Mouse (Mus musculus) forebrain, embryonic 16.5 days (tissue): ENCODE data around the gene Evpl. TPM values are rescaled to one million over a fixed set of nuclear protein-coding genes. Genes with fewer than 3 reads are reported as not detected.
A peak's percentile ranks its signal among the peaks of the same experiment; 100 is the strongest.

Experiments used
- ATAC-seq: fragments of 200-750 bp; cut with Nextera tagmentation; 2 replicates; pipeline ENCODE4 v1.8.0; 2017; ENCODE audit warnings: mild to moderate bottlenecking, moderate library complexity
- H3K27ac ChIP-seq: fragments of 300-500 bp; sonication (generic); 2 replicates; pipeline ENCODE4 v1.5.1; 2014; ENCODE audit warnings: low read length, control low read depth
- H3K27me3 ChIP-seq: fragments of 300-500 bp; sonication (generic); replicated peaks from 2 replicates; pipeline ENCODE4 v1.6.1; 2014; ENCODE audit warnings: low read length; ENCODE audit not compliant: control insufficient read depth, insufficient read depth
- H3K36me3 ChIP-seq: fragments of 300-500 bp; sonication (generic); 2 replicates; pipeline ENCODE4 v1.6.1; 2014; ENCODE audit not compliant: control insufficient read depth, insufficient read depth
- H3K4me1 ChIP-seq: fragments of 300-500 bp; sonication (generic); replicated peaks from 2 replicates; pipeline ENCODE4 v1.6.1; 2014; ENCODE audit warnings: low read length; ENCODE audit not compliant: control insufficient read depth, insufficient read depth
- H3K4me2 ChIP-seq: fragments of 300-500 bp; sonication (generic); 2 replicates; pipeline ENCODE4 v1.6.1; 2014; ENCODE audit warnings: mild to moderate bottlenecking, low read length, control low read depth
- H3K4me3 ChIP-seq: fragments of 300-500 bp; sonication (generic); replicated peaks from 2 replicates; pipeline ENCODE4 v1.5.1; 2014; ENCODE audit warnings: mild to moderate bottlenecking, low read length, control low read depth
- H3K9ac ChIP-seq: fragments of 300-500 bp; sonication (generic); replicated peaks from 2 replicates; pipeline ENCODE4 v1.6.1; 2014; ENCODE audit warnings: low read depth, low read length, control low read depth
- H3K9me3 ChIP-seq: fragments of 300-500 bp; sonication (generic); 2 replicates; pipeline ENCODE4 v1.6.1; 2016; ENCODE audit warnings: low read length; ENCODE audit not compliant: control insufficient read depth
- WGBS: fragments of 180-500 bp; shearing (Covaris S2); extraction: QIAGEN DNeasy Blood & Tissue Kit; methylation state at CpG from one replicate; pipeline ENCODE4 v1.1.7; 2014; 5-methylcytosine and 5-hydroxymethylcytosine counted together
- polyA plus RNA-seq: library from polyadenylated mRNA; unstranded; fragments of >200 nt; fragmentation: Nextera tagmentation; extraction: Ambion mirVana; gene quantifications from 2 replicates; pipeline ENCODE4 v1.2.1, GENCODE M21; 2015

Gene Evpl
- polyA plus RNA-seq, 1 experiment from 2014 or later: 0.39 TPM

- Histone ChIP-seq H3K4me3 (peak within 1 kb of the TSS; percentile 97), H3K4me1 (peaks cover 29% of the 10 kb centered on the region), H3K27ac (peak within 1 kb of the TSS; percentile 91), H3K36me3 (peaks cover 2% of the 10 kb centered on the region; the same call in 1 of the 2 replicates), H3K27me3 (no peaks in the 10 kb centered on the region), H3K4me2 (peak within 1 kb of the TSS; percentile 96), H3K9me3 (no peaks in the 10 kb centered on the region), H3K9ac (peak within 1 kb of the TSS; percentile 93)
- WGBS: 3% methylated on average over 32 of the region's 32 CpGs
- peak; percentile 100 for ATAC-seq
Measured at GRCm38 (mm10) chr11:116274045-116274666, 36.3 kb upstream of the Evpl start, which contains the start of gene Srp68. Srp68 (minus strand) TSS chr11:116274217.

GRCm38 (mm10) chr11:116273469-116274044 is 35.7 kb upstream of the Evpl start:
- Histone ChIP-seq H3K4me3 (peak overlapping the region; percentile 97), H3K9ac (peak overlapping the region; percentile 93), H3K4me1 (peaks cover 29% of the 10 kb centered on the region), H3K4me2 (peak overlapping the region; percentile 96), H3K27ac (peak overlapping the region; percentile 41), H3K27me3 (no peaks in the 10 kb centered on the region), H3K9me3 (no peaks in the 10 kb centered on the region), H3K36me3 (peaks cover 2% of the 10 kb centered on the region; the same call in 1 of the 2 replicates)
- under 1% methylated on average over 34 of the region's 39 CpGs for WGBS
- peak; percentile 52 for ATAC-seq

- no peak for ATAC-seq
- H3K4me1 ChIP-seq: peaks cover 29% of the 10 kb centered on the region
- no peaks in the 10 kb centered on the region for H3K9me3 ChIP-seq
- peak overlapping the region; percentile 93 for H3K9ac ChIP-seq
- H3K4me3 ChIP-seq: peak overlapping the region; percentile 97
- WGBS: 63% methylated on average over 12 of the region's 12 CpGs
- H3K4me2 ChIP-seq: peak overlapping the region; percentile 96
- peaks cover 6% of the 10 kb centered on the region for H3K36me3 ChIP-seq
- no peaks in the 10 kb centered on the region for H3K27me3 ChIP-seq
- no peak overlapping the region for H3K27ac ChIP-seq
Measured at GRCm38 (mm10) chr11:116272589-116273468, 35.0 kb upstream of the Evpl start.

- Histone ChIP-seq H3K4me1 (peaks cover 25% of the 10 kb centered on the region), H3K9ac (no peak overlapping the region), H3K27me3 (no peaks in the 10 kb centered on the region), H3K9me3 (no peaks in the 10 kb centered on the region), H3K27ac (no peak overlapping the region), H3K4me2 (no peak overlapping the region), H3K4me3 (no peak overlapping the region), H3K36me3 (peaks cover 18% of the 10 kb centered on the region)
- 73% methylated on average over 8 of the region's 8 CpGs for WGBS
- no peak for ATAC-seq
Measured at GRCm38 (mm10) chr11:116269560-116269959, 31.7 kb upstream of the Evpl start.

GRCm38 (mm10) chr11:116268313-116268712 is 30.4 kb upstream of the Evpl start:
- no peak overlapping the region for H3K4me3 ChIP-seq
- peaks cover 25% of the 10 kb centered on the region for H3K36me3 ChIP-seq
- H3K4me2 ChIP-seq: no peak overlapping the region
- WGBS: 96% methylated on average over 6 of the region's 6 CpGs
- H3K9me3 ChIP-seq: no peaks in the 10 kb centered on the region
- H3K4me1 ChIP-seq: peaks cover 21% of the 10 kb centered on the region
- H3K27ac ChIP-seq: no peak overlapping the region
- H3K27me3 ChIP-seq: no peaks in the 10 kb centered on the region
- no peak overlapping the region for H3K9ac ChIP-seq
- ATAC-seq: no peak

GRCm38 (mm10) chr11:116267637-116268036 is 29.8 kb upstream of the Evpl start:
- peaks cover 30% of the 10 kb centered on the region for H3K36me3 ChIP-seq
- ATAC-seq: no peak
- H3K9me3 ChIP-seq: no peaks in the 10 kb centered on the region
- WGBS: 86% methylated on average over 8 of the region's 8 CpGs
- H3K9ac ChIP-seq: no peak overlapping the region
- no peak overlapping the region for H3K4me3 ChIP-seq
- no peak overlapping the region for H3K4me2 ChIP-seq
- H3K27me3 ChIP-seq: no peaks in the 10 kb centered on the region
- H3K4me1 ChIP-seq: peaks cover 15% of the 10 kb centered on the region
- H3K27ac ChIP-seq: no peak overlapping the region

- no peaks in the 10 kb centered on the region for H3K27me3 ChIP-seq
- H3K36me3 ChIP-seq: peaks cover 46% of the 10 kb centered on the region
- no peak overlapping the region for H3K4me3 ChIP-seq
- no peak overlapping the region for H3K27ac ChIP-seq
- 93% methylated on average over 4 of the region's 4 CpGs for WGBS
- no peaks in the 10 kb centered on the region for H3K9me3 ChIP-seq
- H3K4me1 ChIP-seq: peaks cover 4% of the 10 kb centered on the region
- no peak overlapping the region for H3K4me2 ChIP-seq
- ATAC-seq: no peak
- no peak overlapping the region for H3K9ac ChIP-seq
Measured at GRCm38 (mm10) chr11:116265850-116266249, 28.0 kb upstream of the Evpl start.

GRCm38 (mm10) chr11:116265352-116265751 is 27.5 kb upstream of the Evpl start:
- Histone ChIP-seq H3K9me3 (no peaks in the 10 kb centered on the region), H3K4me3 (no peak overlapping the region), H3K9ac (no peak overlapping the region), H3K4me1 (peaks cover 4% of the 10 kb centered on the region), H3K36me3 (peaks cover 51% of the 10 kb centered on the region), H3K27me3 (no peaks in the 10 kb centered on the region), H3K4me2 (no peak overlapping the region), H3K27ac (no peak overlapping the region)
- ATAC-seq: no peak
- 75% methylated on average over 11 of the region's 11 CpGs for WGBS

GRCm38 (mm10) chr11:116260259-116260658 is 22.4 kb upstream of the Evpl start:
- no peak overlapping the region for H3K4me2 ChIP-seq
- no peaks in the 10 kb centered on the region for H3K9me3 ChIP-seq
- H3K36me3 ChIP-seq: peaks cover 55% of the 10 kb centered on the region
- H3K4me3 ChIP-seq: no peak overlapping the region
- no peak overlapping the region for H3K9ac ChIP-seq
- H3K4me1 ChIP-seq: no peaks in the 10 kb centered on the region
- ATAC-seq: no peak
- WGBS: 90% methylated on average over 7 of the region's 7 CpGs
- no peaks in the 10 kb centered on the region for H3K27me3 ChIP-seq
- no peak overlapping the region for H3K27ac ChIP-seq
